Mouse (Mus musculus) intestine, embryonic 14.5 days (tissue): ENCODE results near the gene Crybb1. TPM values are rescaled to one million over a fixed set of nuclear protein-coding genes. Genes with fewer than 3 reads are reported as not detected.

Experiments
- ATAC-seq: fragments of 200-750 bp; cut with Nextera tagmentation; replicated peaks from 2 replicates; pipeline ENCODE4 v1.8.0; 2017; ENCODE audit warnings: low read depth, moderate number of reproducible peaks, moderate TSS enrichment, moderate library complexity; ENCODE audit not compliant: low FRiP score, low TSS enrichment
- DNase-seq: peaks from one replicate; pipeline ENCODE4 v3.0.0-alpha.2; 2018; ENCODE audit warnings: low spot score
- H3K27ac ChIP-seq: fragments of 300-500 bp; sonication (generic); 2 replicates; pipeline ENCODE4 v1.5.1; 2014; ENCODE audit warnings: low read depth, mild to moderate bottlenecking, control low read depth
- H3K27me3 ChIP-seq: fragments of 300-500 bp; sonication (generic); replicated peaks from 2 replicates; pipeline ENCODE4 v1.6.1; 2014; ENCODE audit warnings: low read length, control low read depth; ENCODE audit not compliant: control insufficient read depth, insufficient read depth
- H3K36me3 ChIP-seq: fragments of 300-500 bp; sonication (generic); 2 replicates; pipeline ENCODE4 v1.6.1; 2014; ENCODE audit warnings: low read length, control low read depth; ENCODE audit not compliant: control insufficient read depth, insufficient read depth
- H3K4me1 ChIP-seq: fragments of 300-500 bp; sonication (generic); replicated peaks from 2 replicates; pipeline ENCODE4 v1.6.1; 2014; ENCODE audit warnings: low read length, control low read depth, mixed read lengths; ENCODE audit not compliant: control insufficient read depth, insufficient read depth
- H3K4me2 ChIP-seq: fragments of 300-500 bp; sonication (generic); 2 replicates; pipeline ENCODE4 v1.6.1; 2014; ENCODE audit warnings: low read length
- H3K4me3 ChIP-seq: fragments of 300-500 bp; sonication (generic); 2 replicates; pipeline ENCODE4 v1.5.1; 2014; ENCODE audit warnings: low read depth, low read length, control low read depth, mixed read lengths
- H3K9ac ChIP-seq: fragments of 300-500 bp; sonication (generic); 2 replicates; pipeline ENCODE4 v1.6.1; 2014; ENCODE audit warnings: mild to moderate bottlenecking, low read length
- H3K9me3 ChIP-seq: fragments of 300-500 bp; sonication (generic); 2 replicates; pipeline ENCODE4 v1.6.1; 2016; ENCODE audit warnings: low read length, control low read depth; ENCODE audit not compliant: control insufficient read depth
- WGBS: fragments of 180-500 bp; shearing (Covaris S2); extraction: QIAGEN DNeasy Blood & Tissue Kit; methylation state at CpG from one replicate; pipeline ENCODE4 v1.1.7; 2014; 5-methylcytosine and 5-hydroxymethylcytosine counted together
- polyA plus RNA-seq: library from polyadenylated mRNA; unstranded; fragments of >200 nt; fragmentation: Nextera tagmentation; extraction: Ambion mirVana; gene quantifications from 2 replicates; pipeline ENCODE4 v1.2.1, GENCODE M21; 2014

Gene Crybb1
- polyA plus RNA-seq = 1.8 and 3.3 TPM in 2 replicates

- no peak for ATAC-seq
- 50% methylated on average over 3 of the region's 3 CpGs for WGBS
Observed at GRCm38 (mm10) chr5:112255426-112255825, at the start of gene Crybb1. Crybb1 (plus strand) TSS chr5:112255815.

GRCm38 (mm10) chr5:112206543-112207255, 48.9 kb upstream of the Crybb1 start:
- H3K4me3 ChIP-seq = no peak overlapping the region
- DNase-seq = no peak
- WGBS = 18% methylated on average over 16 of the region's 16 CpGs
- no peak overlapping the region for H3K9ac ChIP-seq
- no peak overlapping the region for H3K27ac ChIP-seq
- H3K4me2 ChIP-seq = peak overlapping the region; percentile 29; the same call in 1 of the 2 replicates
- H3K36me3 ChIP-seq = no peaks in the 10 kb centered on the region
- H3K9me3 ChIP-seq = no peaks in the 10 kb centered on the region
- ATAC-seq = no peak
- peaks cover 6% of the 10 kb centered on the region; the same call in 1 of the 2 replicates for H3K4me1 ChIP-seq
- no peaks in the 10 kb centered on the region for H3K27me3 ChIP-seq

More at GRCm38 (mm10) chr5:112255426-112255825, at the start of gene Crybb1:
- no peak within 1 kb of the TSS for H3K27ac ChIP-seq
- no peak for DNase-seq
- no peak within 1 kb of the TSS for H3K9ac ChIP-seq
- H3K4me1 ChIP-seq = no peaks in the 10 kb centered on the region
- H3K9me3 ChIP-seq = no peaks in the 10 kb centered on the region
- no peak within 1 kb of the TSS for H3K4me3 ChIP-seq
- H3K27me3 ChIP-seq = no peaks in the 10 kb centered on the region
- H3K36me3 ChIP-seq = no peaks in the 10 kb centered on the region
- H3K4me2 ChIP-seq = no peak within 1 kb of the TSS

GRCm38 (mm10) chr5:112208321-112208720, 47.3 kb upstream of the Crybb1 start:
- no peak for ATAC-seq
- WGBS = 28% methylated on average over 4 of the region's 4 CpGs

GRCm38 (mm10) chr5:112210104-112210503, 45.5 kb upstream of the Crybb1 start:
- Histone ChIP-seq H3K4me1 (peaks cover 13% of the 10 kb centered on the region; the same call in 1 of the 2 replicates), H3K9ac (no peak overlapping the region), H3K27me3 (no peaks in the 10 kb centered on the region), H3K4me2 (no peak overlapping the region), H3K9me3 (no peaks in the 10 kb centered on the region), H3K27ac (no peak overlapping the region), H3K36me3 (no peaks in the 10 kb centered on the region), H3K4me3 (no peak overlapping the region)
- DNase-seq (peak; percentile 86), ATAC-seq (no peak)
- 33% methylated on average over 8 of the region's 8 CpGs for WGBS

More at GRCm38 (mm10) chr5:112208321-112208720, 47.3 kb upstream of the Crybb1 start:
- no peak overlapping the region for H3K4me3 ChIP-seq
- peaks cover 6% of the 10 kb centered on the region; the same call in 1 of the 2 replicates for H3K4me1 ChIP-seq
- no peak for DNase-seq
- no peak overlapping the region for H3K9ac ChIP-seq
- no peaks in the 10 kb centered on the region for H3K36me3 ChIP-seq
- H3K27ac ChIP-seq = no peak overlapping the region
- no peaks in the 10 kb centered on the region for H3K9me3 ChIP-seq
- H3K4me2 ChIP-seq = no peak overlapping the region
- H3K27me3 ChIP-seq = no peaks in the 10 kb centered on the region

GRCm38 (mm10) chr5:112211911-112212310, 43.7 kb upstream of the Crybb1 start:
- Histone ChIP-seq H3K4me1 (peaks cover 14% of the 10 kb centered on the region), H3K36me3 (no peaks in the 10 kb centered on the region), H3K9ac (no peak overlapping the region), H3K27me3 (no peaks in the 10 kb centered on the region), H3K4me3 (no peak overlapping the region), H3K4me2 (no peak overlapping the region), H3K27ac (no peak overlapping the region), H3K9me3 (no peaks in the 10 kb centered on the region)
- DNase-seq = no peak
- whole genome bisulfite sequencing = 89% methylated on average over 7 of the region's 7 CpGs
- ATAC-seq = no peak

GRCm38 (mm10) chr5:112212711-112213264, 42.8 kb upstream of the Crybb1 start:
- 76% methylated on average over 6 of the region's 6 CpGs for WGBS
- DNase-seq (no peak), ATAC-seq (no peak)
- H3K9me3 ChIP-seq = no peaks in the 10 kb centered on the region
- no peak overlapping the region for H3K4me3 ChIP-seq
- peaks cover 14% of the 10 kb centered on the region for H3K4me1 ChIP-seq
- H3K27ac ChIP-seq = no peak overlapping the region
- no peak overlapping the region for H3K9ac ChIP-seq
- H3K27me3 ChIP-seq = no peaks in the 10 kb centered on the region
- no peak overlapping the region for H3K4me2 ChIP-seq
- H3K36me3 ChIP-seq = no peaks in the 10 kb centered on the region

- 44% methylated on average over 19 of the region's 19 CpGs for whole genome bisulfite sequencing
- ATAC-seq (peak; percentile 28; the same call in 1 of the 2 replicates), DNase-seq (no peak)
- Histone ChIP-seq H3K27me3 (no peaks in the 10 kb centered on the region), H3K27ac (no peak overlapping the region), H3K36me3 (no peaks in the 10 kb centered on the region), H3K9ac (no peak overlapping the region), H3K9me3 (no peaks in the 10 kb centered on the region), H3K4me2 (no peak overlapping the region), H3K4me1 (peaks cover 14% of the 10 kb centered on the region), H3K4me3 (no peak overlapping the region)
Observed at GRCm38 (mm10) chr5:112213331-112214240, 42.0 kb upstream of the Crybb1 start.

- no peak for ATAC-seq
Observed at GRCm38 (mm10) chr5:112214419-112214818, 41.2 kb upstream of the Crybb1 start.

More at GRCm38 (mm10) chr5:112214419-112214818, 41.2 kb upstream of the Crybb1 start:
- H3K36me3 ChIP-seq = no peaks in the 10 kb centered on the region
- H3K4me3 ChIP-seq = no peak overlapping the region
- no peak overlapping the region for H3K4me2 ChIP-seq
- H3K4me1 ChIP-seq = peaks cover 17% of the 10 kb centered on the region
- no peaks in the 10 kb centered on the region for H3K9me3 ChIP-seq
- peak; percentile 88 for DNase-seq
- no peaks in the 10 kb centered on the region for H3K27me3 ChIP-seq
- WGBS = 4% methylated on average over 10 of the region's 10 CpGs
- H3K27ac ChIP-seq = no peak overlapping the region
- no peak overlapping the region for H3K9ac ChIP-seq
